Mouse (Mus musculus): ENCODE measurements around the gene Ptcd1. TPM values are rescaled to one million over a fixed set of nuclear protein-coding genes. Genes with fewer than 3 reads are reported as not detected.

Ptcd1 gene
- polyA plus RNA-seq, 1 experiment: 15.3 TPM

GRCm38 (mm10) chr5:145164710-145165109 lies 2.2 kb downstream of the Ptcd1 start:
- H3K27me3 ChIP-seq (replicated peaks; ENCODE audit: control insufficient read depth, insufficient read depth, low read length): no peaks in the 10 kb centered on the region
- TF ChIP-seq CTCF (conservative IDR thresholded peaks at IDR 0.05; ENCODE audit: insufficient read depth, insufficient read length, low read depth, low read length) (no peak), POLR2A (IDR thresholded peaks at IDR 0.05; ENCODE audit: low read depth, low read length) (no peak)
- 36% methylated on average over 3 of the region's 3 CpGs for WGBS
- DNase-seq: peak; percentile 46
- H3K4me1 ChIP-seq (ENCODE audit: control insufficient read depth, insufficient read depth, low read length): peaks cover 9% of the 10 kb centered on the region
- no peaks in the 10 kb centered on the region for H3K36me3 ChIP-seq (ENCODE audit: control insufficient read depth, insufficient read depth, low read length)
- H3K27ac ChIP-seq (ENCODE audit: insufficient read depth, low read depth, low read length): peak overlapping the region; percentile 64
- H3K4me3 ChIP-seq (ENCODE audit: insufficient read depth, low read depth, low read length): peak overlapping the region; percentile 18; the same call in 1 of the 2 replicates

DNA sequence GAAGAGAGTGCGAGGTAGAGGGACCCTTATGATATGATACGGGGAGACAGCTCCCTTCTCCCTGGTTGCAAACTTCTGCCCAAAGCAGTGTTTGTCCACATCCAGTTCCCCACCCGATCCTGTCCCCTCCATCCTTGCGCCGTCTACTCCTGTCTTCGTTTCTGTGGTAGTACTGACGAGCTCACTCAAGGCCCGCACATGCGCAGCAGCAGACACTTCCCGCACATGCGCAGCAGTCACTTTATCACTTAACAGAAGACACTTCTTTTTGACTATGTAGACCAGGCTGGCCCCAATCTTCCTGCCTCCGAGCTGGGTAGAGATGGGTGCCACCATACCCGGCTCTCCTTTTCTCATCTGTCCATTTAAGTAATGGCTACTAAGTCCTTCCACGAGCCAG lies 5.5 kb downstream of the Ptcd1 start:
- WGBS: 92% methylated on average over 14 of the region's 14 CpGs
- H3K27me3 ChIP-seq (replicated peaks; ENCODE audit: control insufficient read depth, insufficient read depth, low read length): no peaks in the 10 kb centered on the region
- H3K36me3 ChIP-seq (ENCODE audit: control insufficient read depth, insufficient read depth, low read length): peaks cover 1% of the 10 kb centered on the region
- peaks cover 5% of the 10 kb centered on the region for H3K4me1 ChIP-seq (ENCODE audit: control insufficient read depth, insufficient read depth, low read length)
- no peak overlapping the region for H3K4me3 ChIP-seq (ENCODE audit: insufficient read depth, low read depth, low read length)
- no peak for DNase-seq
- H3K27ac ChIP-seq (ENCODE audit: insufficient read depth, low read depth, low read length): no peak overlapping the region
- TF ChIP-seq CTCF (conservative IDR thresholded peaks at IDR 0.05; ENCODE audit: insufficient read depth, insufficient read length, low read depth, low read length) (no peak), POLR2A (IDR thresholded peaks at IDR 0.05; ENCODE audit: low read depth, low read length) (no peak)

- 95% methylated on average over 5 of the region's 5 CpGs for WGBS
- Histone ChIP-seq H3K36me3 (ENCODE audit: control insufficient read depth, insufficient read depth, low read length) (peaks cover 5% of the 10 kb centered on the region), H3K4me3 (ENCODE audit: insufficient read depth, low read depth, low read length) (no peak overlapping the region), H3K27me3 (replicated peaks; ENCODE audit: control insufficient read depth, insufficient read depth, low read length) (no peaks in the 10 kb centered on the region), H3K27ac (ENCODE audit: insufficient read depth, low read depth, low read length) (no peak overlapping the region), H3K4me1 (ENCODE audit: control insufficient read depth, insufficient read depth, low read length) (peaks cover 4% of the 10 kb centered on the region; the same call in 1 of the 2 replicates)
- DNase-seq: no peak
- TF ChIP-seq CTCF (conservative IDR thresholded peaks at IDR 0.05; ENCODE audit: insufficient read depth, insufficient read length, low read depth, low read length) (no peak), POLR2A (IDR thresholded peaks at IDR 0.05; ENCODE audit: low read depth, low read length) (no peak)
Measured at GRCm38 (mm10) chr5:145152690-145153089, 14.2 kb downstream of the Ptcd1 start.

GRCm38 (mm10) chr5:145149294-145149693 lies 17.6 kb downstream of the Ptcd1 start:
- Histone ChIP-seq H3K27me3 (replicated peaks; ENCODE audit: control insufficient read depth, insufficient read depth, low read length) (no peaks in the 10 kb centered on the region), H3K4me1 (ENCODE audit: control insufficient read depth, insufficient read depth, low read length) (peaks cover 11% of the 10 kb centered on the region; the same call in 1 of the 2 replicates), H3K36me3 (ENCODE audit: control insufficient read depth, insufficient read depth, low read length) (peaks cover 3% of the 10 kb centered on the region), H3K4me3 (ENCODE audit: insufficient read depth, low read depth, low read length) (no peak overlapping the region), H3K27ac (ENCODE audit: insufficient read depth, low read depth, low read length) (no peak overlapping the region)
- 92% methylated on average over 6 of the region's 6 CpGs for WGBS
- no peak for TF ChIP-seq CTCF (conservative IDR thresholded peaks at IDR 0.05; ENCODE audit: insufficient read depth, insufficient read length, low read depth, low read length)
- TF ChIP-seq POLR2A (IDR thresholded peaks at IDR 0.05; ENCODE audit: low read depth, low read length): no peak
- no peak for DNase-seq

GRCm38 (mm10) chr5:145147748-145148147 lies 19.2 kb downstream of the Ptcd1 start:
- peaks cover 2% of the 10 kb centered on the region for H3K36me3 ChIP-seq (ENCODE audit: control insufficient read depth, insufficient read depth, low read length)
- WGBS: 49% methylated on average over 5 of the region's 5 CpGs

GRCm38 (mm10) chr5:145140611-145141010 lies 26.3 kb downstream of the Ptcd1 start:
- H3K27me3 ChIP-seq (replicated peaks; ENCODE audit: control insufficient read depth, insufficient read depth, low read length): no peaks in the 10 kb centered on the region
- H3K27ac ChIP-seq (ENCODE audit: insufficient read depth, low read depth, low read length): peak overlapping the region; percentile 97
- no peak for DNase-seq
- peak overlapping the region; percentile 93 for H3K4me3 ChIP-seq (ENCODE audit: insufficient read depth, low read depth, low read length)
- under 1% methylated on average over 18 of the region's 18 CpGs for WGBS
- TF ChIP-seq CTCF (conservative IDR thresholded peaks at IDR 0.05; ENCODE audit: insufficient read depth, insufficient read length, low read depth, low read length): no peak
- no peak for TF ChIP-seq POLR2A (IDR thresholded peaks at IDR 0.05; ENCODE audit: low read depth, low read length)
- peaks cover 2% of the 10 kb centered on the region for H3K36me3 ChIP-seq (ENCODE audit: control insufficient read depth, insufficient read depth, low read length)
- peaks cover 8% of the 10 kb centered on the region; the same call in 1 of the 2 replicates for H3K4me1 ChIP-seq (ENCODE audit: control insufficient read depth, insufficient read depth, low read length)

More at GRCm38 (mm10) chr5:145147748-145148147, 19.2 kb downstream of the Ptcd1 start:
- TF ChIP-seq CTCF (conservative IDR thresholded peaks at IDR 0.05; ENCODE audit: insufficient read depth, insufficient read length, low read depth, low read length) (no peak), POLR2A (IDR thresholded peaks at IDR 0.05; ENCODE audit: low read depth, low read length) (no peak)
- peak overlapping the region; percentile 47 for H3K27ac ChIP-seq (ENCODE audit: insufficient read depth, low read depth, low read length)
- no peaks in the 10 kb centered on the region for H3K27me3 ChIP-seq (replicated peaks; ENCODE audit: control insufficient read depth, insufficient read depth, low read length)
- H3K4me1 ChIP-seq (ENCODE audit: control insufficient read depth, insufficient read depth, low read length): peaks cover 11% of the 10 kb centered on the region; the same call in 1 of the 2 replicates
- H3K4me3 ChIP-seq (ENCODE audit: insufficient read depth, low read depth, low read length): no peak overlapping the region
- peak; percentile 84 for DNase-seq

GRCm38 (mm10) chr5:145139571-145140519 lies 27.1 kb downstream of the Ptcd1 start, which contains the start of the genes Pdap1 and Bud31:
TSS of gene Pdap1 (minus strand) at chr5:145140238.
TSS of gene Bud31 (plus strand) at chr5:145140362.
- peak; percentile 96 for DNase-seq

More at GRCm38 (mm10) chr5:145139571-145140519, 27.1 kb downstream of the Ptcd1 start, which contains the start of the genes Pdap1 and Bud31:
- no peaks in the 10 kb centered on the region for H3K27me3 ChIP-seq (replicated peaks; ENCODE audit: control insufficient read depth, insufficient read depth, low read length)
- H3K27ac ChIP-seq (ENCODE audit: insufficient read depth, low read depth, low read length): peak within 1 kb of the TSS; percentile 97
- H3K36me3 ChIP-seq (ENCODE audit: control insufficient read depth, insufficient read depth, low read length): no peaks in the 10 kb centered on the region; the same call in 1 of the 2 replicates
- H3K4me1 ChIP-seq (ENCODE audit: control insufficient read depth, insufficient read depth, low read length): peaks cover 8% of the 10 kb centered on the region; the same call in 1 of the 2 replicates
- peak within 1 kb of the TSS; percentile 93 for H3K4me3 ChIP-seq (ENCODE audit: insufficient read depth, low read depth, low read length)
- under 1% methylated on average over 84 of the region's 84 CpGs for WGBS
- no peak for TF ChIP-seq CTCF (conservative IDR thresholded peaks at IDR 0.05; ENCODE audit: insufficient read depth, insufficient read length, low read depth, low read length)
- TF ChIP-seq POLR2A (IDR thresholded peaks at IDR 0.05; ENCODE audit: low read depth, low read length): peak; percentile 75

Data from kidney, adult 2 months (tissue).